ENCODE assay signal across 9 mouse cellular contexts in genomic region chr7:118766119-118766833, GRCm38 (mm10). TPM values are rescaled to one million over a fixed set of nuclear protein-coding genes. Genes with fewer than 3 reads are reported as not detected.
DNase-seq lines count a peak whose midpoint lies in the region; ATAC-seq and TF ChIP-seq lines count a peak whose summit lies in the region.
"Had no signal": no experiment of that assay in that cellular context is flagged by ENCODE, and none has a peak within 500 bp of the region (broad histone marks: within the 10 kb centered on the region; RNA-seq: fewer than 3 reads in every experiment).

No protein-coding gene starts in this region.

- DNase-seq in spleen, adult 18-20 months = peak; percentile 14 to 64
- DNase-seq in spleen, adult 12 weeks (ENCODE audit: low spot score) = no peak
- DNase-seq in c-Kit-positive CD71-negative TER-119-negative erythroid progenitor cells, embryonic 14.5 days (ENCODE audit: low read depth) = peak; percentile 66
- peak; percentile 96 for DNase-seq in hindbrain, postnatal 0 days (ENCODE audit: low spot score)
- DNase-seq in left cerebral cortex, adult 9 months (ENCODE audit: low spot score in 2 of 2) = peak; percentile 37 to 71
- peak; percentile 26 to 52 for DNase-seq in spleen, postnatal 36 days (ENCODE audit: low spot score in 2 of 2)

- WGBS in forebrain, embryonic 12.5 days = 63% methylated on average over 18 of the region's 18 CpGs
- WGBS in hindbrain, postnatal 0 days = 35% methylated on average over 18 of the region's 18 CpGs
- WGBS in midbrain, embryonic 15.5 days = 49% methylated on average over 18 of the region's 18 CpGs

- H3K4me1 ChIP-seq in forebrain, embryonic 12.5 days = peaks cover 3% of the 10 kb centered on the region; the same call in 1 of the 2 replicates
- no peaks in the 10 kb centered on the region for H3K4me1 ChIP-seq in hindbrain, postnatal 0 days (ENCODE audit: insufficient read depth, low read length)
- H3K4me1 ChIP-seq in midbrain, embryonic 15.5 days = no peaks in the 10 kb centered on the region

- no peaks in the 10 kb centered on the region for H3K9me3 ChIP-seq in forebrain, embryonic 12.5 days
- H3K9me3 ChIP-seq in hindbrain, postnatal 0 days (ENCODE audit: low read length) = no peaks in the 10 kb centered on the region
- no peaks in the 10 kb centered on the region for H3K9me3 ChIP-seq in midbrain, embryonic 15.5 days

- H3K4me3 ChIP-seq in forebrain, embryonic 12.5 days (replicated peaks) = no peak overlapping the region
- H3K4me3 ChIP-seq in hindbrain, postnatal 0 days (ENCODE audit: low read length) = no peak overlapping the region
- H3K4me3 ChIP-seq in midbrain, embryonic 15.5 days = no peak overlapping the region
- H3K4me3 ChIP-seq: erythroblast, embryonic 14.5 days had no signal

- ATAC-seq in forebrain, embryonic 12.5 days (ENCODE audit: low FRiP score) = peak; percentile 65; the same call in 1 of the 2 replicates
- ATAC-seq in hindbrain, postnatal 0 days = peak; percentile 88
- ATAC-seq in midbrain, embryonic 15.5 days (replicated peaks) = peak; percentile 68

- peaks cover 31% of the 10 kb centered on the region for H3K36me3 ChIP-seq in forebrain, embryonic 12.5 days (replicated peaks)
- H3K36me3 ChIP-seq in hindbrain, postnatal 0 days (ENCODE audit: insufficient read depth, low read length) = peaks cover 32% of the 10 kb centered on the region
- H3K36me3 ChIP-seq in midbrain, embryonic 15.5 days (replicated peaks) = peaks cover 24% of the 10 kb centered on the region; the same call in 1 of the 2 replicates

- H3K27ac ChIP-seq in forebrain, embryonic 12.5 days = no peak overlapping the region
- peak overlapping the region; percentile 42; the same call in 1 of the 2 replicates for H3K27ac ChIP-seq in hindbrain, postnatal 0 days
- no peak overlapping the region for H3K27ac ChIP-seq in midbrain, embryonic 15.5 days

- no peak overlapping the region for H3K4me2 ChIP-seq in forebrain, embryonic 12.5 days
- H3K4me2 ChIP-seq in hindbrain, postnatal 0 days (ENCODE audit: low read depth, low read length) = peak overlapping the region; percentile 22; the same call in 1 of the 2 replicates
- H3K4me2 ChIP-seq in midbrain, embryonic 15.5 days = no peak overlapping the region

- TF ChIP-seq CTCF in hindbrain, postnatal 0 days (IDR thresholded peaks at IDR 0.05; ENCODE audit: low read depth) = peak; percentile 95

- no peaks in the 10 kb centered on the region for H3K27me3 ChIP-seq in forebrain, embryonic 12.5 days
- H3K27me3 ChIP-seq in hindbrain, postnatal 0 days (ENCODE audit: insufficient read depth, low read length) = no peaks in the 10 kb centered on the region
- H3K27me3 ChIP-seq in midbrain, embryonic 15.5 days (replicated peaks) = no peaks in the 10 kb centered on the region

- no peak overlapping the region for H3K9ac ChIP-seq in forebrain, embryonic 12.5 days
- H3K9ac ChIP-seq in hindbrain, postnatal 0 days (replicated peaks; ENCODE audit: low read length) = no peak overlapping the region
- H3K9ac ChIP-seq in midbrain, embryonic 15.5 days = no peak overlapping the region

RNA-seq across cellular contexts. Expression of gene Vps35l, which starts 26.2 kb away (rescaled TPM):
- polyA plus RNA-seq in forebrain, embryonic 12.5 days (2016; fragmentation: Nextera tagmentation; extraction: Ambion mirVana) = 89.2 and 91.5 TPM in 2 replicates
- total RNA-seq in hindbrain, postnatal 0 days (2014; rRNA removed) = 92.1 and 106 TPM in 2 replicates
- polyA plus RNA-seq in hindbrain, postnatal 0 days (2015; fragmentation: Nextera tagmentation; extraction: Ambion mirVana) = 85.6 and 86.8 TPM in 2 replicates
- 102 and 105 TPM in 2 replicates for polyA plus RNA-seq in midbrain, embryonic 15.5 days (2015; fragmentation: Nextera tagmentation; extraction: Ambion mirVana)

RNA-seq across cellular contexts. Expression of gene Ccp110, which starts 53.9 kb away (rescaled TPM):
- 44.8 and 57.6 TPM in 2 replicates for polyA plus RNA-seq in forebrain, embryonic 12.5 days (2016; fragmentation: Nextera tagmentation; extraction: Ambion mirVana)
- 17.7 and 24.6 TPM in 2 replicates for total RNA-seq in hindbrain, postnatal 0 days (2014; rRNA removed)
- polyA plus RNA-seq in hindbrain, postnatal 0 days (2015; fragmentation: Nextera tagmentation; extraction: Ambion mirVana) = 14.7 and 16.1 TPM in 2 replicates
- polyA plus RNA-seq in midbrain, embryonic 15.5 days (2015; fragmentation: Nextera tagmentation; extraction: Ambion mirVana) = 29.2 and 30.1 TPM in 2 replicates
